Mouse (Mus musculus) layer of hippocampus, adult 8-10 months (tissue): Measurements from ENCODE around the gene Pdk3. TPM values are rescaled to one million over a fixed set of nuclear protein-coding genes. Genes with fewer than 3 reads are reported as not detected.
A peak's percentile ranks its signal among the peaks of the same experiment; 100 is the strongest.

Source experiments
- DNase-seq, 2 experiments: peaks; one replicate each; pipeline ENCODE4 v3.0.0; 2022; ENCODE audit warnings: low spot score in 2 of 2
- total RNA-seq, 4 experiments: library from RNA; stranded (reverse); gene quantifications; 2 replicates each; pipeline ENCODE4 v1.2.4; 2022

Pdk3 gene
- 10 to 100 TPM; 39.2 to 48.3 (median 42.8) TPM for total RNA-seq

DNA sequence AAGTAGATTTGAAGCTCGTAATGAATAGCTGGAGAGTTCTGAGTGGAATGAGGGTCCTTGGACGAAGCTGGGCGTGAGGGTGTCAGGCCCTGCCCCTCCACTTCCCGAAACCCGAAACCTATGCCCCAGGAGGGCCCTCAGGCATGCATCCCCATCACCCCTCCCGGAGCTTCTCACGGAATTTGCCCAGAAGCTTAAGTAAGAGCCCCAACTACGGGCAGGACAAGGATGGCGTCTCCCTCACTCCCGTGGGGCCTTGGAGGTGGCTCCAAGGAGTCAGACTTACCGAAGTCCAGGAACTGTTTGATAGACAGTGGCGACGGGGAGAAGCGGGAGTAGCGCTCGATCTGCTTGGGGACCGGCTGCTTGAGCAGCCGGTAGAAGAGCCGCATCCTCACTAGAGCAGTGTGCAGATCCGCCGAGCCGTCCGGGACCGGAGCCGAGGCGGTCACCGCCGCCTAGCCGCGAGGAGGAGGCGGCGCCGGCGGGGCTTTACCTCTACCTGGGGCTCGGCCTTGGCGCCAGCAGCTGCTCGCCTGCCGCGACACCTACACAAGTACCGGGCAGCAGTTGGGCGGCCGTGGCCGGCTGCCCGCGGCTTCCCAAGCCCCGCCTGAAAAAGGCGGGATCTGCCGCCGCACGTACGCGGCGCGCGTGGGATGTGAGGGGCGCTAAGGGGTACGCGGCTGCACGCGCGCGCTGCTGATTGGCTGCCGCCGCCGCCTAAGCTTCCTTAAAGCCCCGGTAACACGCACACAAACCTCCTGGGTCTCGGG lies at the start of gene Pdk3:
Gene Pdk3, minus strand, starts transcription at position 641 of the 776 bp plus-strand sequence.
- peak; percentile 70 to 74 for DNase-seq

DNA sequence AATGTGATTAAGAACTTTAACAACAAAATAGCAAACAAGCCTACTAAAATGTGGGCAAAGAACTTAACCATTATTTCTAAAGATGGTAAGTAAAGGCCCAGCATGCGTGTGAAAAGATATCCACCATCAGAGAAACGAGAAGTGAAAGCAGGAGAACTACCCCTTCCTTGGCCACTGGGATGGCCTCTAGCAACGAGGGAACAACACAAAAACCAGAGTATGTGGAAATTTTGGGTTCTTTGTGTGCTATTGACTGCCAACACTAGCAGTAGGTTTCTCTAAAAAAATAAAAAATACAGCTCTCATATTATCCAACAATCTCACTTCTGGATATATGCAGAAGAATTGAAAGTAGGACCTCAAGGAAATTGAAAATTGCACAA lies 45.6 kb upstream of the Pdk3 start:
- DNase-seq, result no peak

DNA sequence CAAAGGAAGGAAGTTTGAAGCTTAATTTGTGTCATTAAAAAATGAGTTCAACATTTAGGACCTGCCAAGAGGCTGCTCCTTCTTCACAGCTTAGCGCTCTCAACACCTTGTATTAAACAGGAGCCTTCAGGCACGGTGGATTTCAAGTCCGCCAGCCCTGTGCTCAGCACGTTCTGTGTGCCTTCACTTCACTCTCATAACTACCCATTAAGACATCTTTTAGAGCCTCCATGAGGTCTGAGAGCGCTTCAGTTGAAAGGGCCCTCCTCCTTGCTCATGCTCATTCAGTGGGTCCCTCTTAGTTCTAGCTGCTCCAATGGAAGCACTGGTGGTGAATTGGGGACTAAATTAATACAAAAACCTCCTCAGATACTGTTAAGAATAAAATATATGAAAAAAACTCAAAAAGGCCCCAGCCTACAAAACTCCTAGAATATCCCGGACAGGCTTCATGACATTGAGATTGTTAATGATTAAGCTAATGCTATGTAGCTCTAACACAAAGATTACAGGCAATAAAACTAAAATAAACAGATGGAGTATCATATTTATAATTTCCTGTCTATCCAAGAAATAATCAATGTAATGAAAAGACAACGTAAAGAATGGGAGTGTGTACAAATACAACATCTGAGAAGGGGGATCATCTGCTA lies 45.1 kb upstream of the Pdk3 start:
- no peak for DNase-seq

DNA sequence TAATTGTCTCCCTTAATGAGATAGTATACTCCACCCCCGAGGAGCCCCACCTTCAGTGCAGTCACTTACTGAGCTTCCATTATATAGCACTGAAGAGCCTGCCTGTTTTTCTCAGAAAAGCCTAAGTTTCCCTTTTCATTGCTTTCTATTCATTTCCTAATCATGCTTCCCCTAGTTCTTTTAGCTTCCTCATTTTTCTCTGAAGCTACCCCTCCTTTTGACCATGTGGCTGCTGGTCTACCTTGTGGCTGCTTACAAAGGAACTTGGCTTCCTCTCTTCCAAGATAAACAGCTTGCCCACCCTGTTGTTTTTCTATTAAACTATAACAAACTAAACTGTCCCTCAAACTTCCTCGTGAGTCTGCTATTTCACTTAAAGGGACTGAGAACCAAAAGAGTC lies 31.4 kb upstream of the Pdk3 start:
- no peak for DNase-seq

DNA sequence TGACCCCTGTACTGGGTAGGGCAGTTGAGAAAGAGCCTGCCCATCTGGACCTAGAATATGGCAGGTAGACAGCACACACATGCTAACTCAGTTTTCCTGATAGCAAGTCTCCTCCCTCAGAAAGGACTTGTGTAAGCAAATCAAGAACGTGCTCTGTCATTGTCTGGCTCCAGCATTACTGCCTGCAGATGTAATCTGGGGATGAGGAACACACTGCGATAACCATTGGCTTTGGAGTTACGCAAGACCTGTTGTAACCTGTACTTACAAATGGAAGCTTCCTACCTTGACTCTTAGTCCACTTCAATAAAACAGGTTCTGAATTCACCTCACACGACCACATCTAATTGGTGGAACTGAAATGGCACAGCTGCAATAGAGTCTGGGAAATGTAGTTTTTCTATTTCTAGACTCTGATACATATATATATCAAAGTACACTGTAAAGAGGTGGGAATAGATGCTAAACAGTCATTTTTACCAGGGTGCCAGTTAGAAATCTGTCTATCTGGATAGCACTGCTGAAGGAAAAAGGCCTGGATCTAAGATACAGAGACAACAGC lies 30.6 kb upstream of the Pdk3 start:
- no peak for DNase-seq

DNA sequence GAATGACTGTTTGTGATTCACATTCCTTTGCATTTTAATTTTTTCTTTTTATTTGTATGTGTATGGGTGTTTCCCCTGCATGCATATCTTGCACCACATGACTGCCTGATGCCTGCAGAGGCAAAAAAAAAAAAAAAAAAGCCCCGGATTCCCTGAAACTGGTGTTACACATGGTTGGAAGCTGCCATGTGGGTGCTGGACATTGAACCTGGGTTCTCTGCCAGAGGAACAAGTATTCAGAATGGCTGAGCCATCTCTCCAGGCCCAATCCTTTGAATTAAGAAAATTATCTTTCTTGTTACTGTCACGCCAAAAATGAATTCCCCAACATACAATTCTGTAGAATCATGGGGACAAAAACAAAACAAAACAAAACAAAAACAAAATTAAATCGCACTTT lies 25.8 kb upstream of the Pdk3 start:
- no peak for DNase-seq

DNA sequence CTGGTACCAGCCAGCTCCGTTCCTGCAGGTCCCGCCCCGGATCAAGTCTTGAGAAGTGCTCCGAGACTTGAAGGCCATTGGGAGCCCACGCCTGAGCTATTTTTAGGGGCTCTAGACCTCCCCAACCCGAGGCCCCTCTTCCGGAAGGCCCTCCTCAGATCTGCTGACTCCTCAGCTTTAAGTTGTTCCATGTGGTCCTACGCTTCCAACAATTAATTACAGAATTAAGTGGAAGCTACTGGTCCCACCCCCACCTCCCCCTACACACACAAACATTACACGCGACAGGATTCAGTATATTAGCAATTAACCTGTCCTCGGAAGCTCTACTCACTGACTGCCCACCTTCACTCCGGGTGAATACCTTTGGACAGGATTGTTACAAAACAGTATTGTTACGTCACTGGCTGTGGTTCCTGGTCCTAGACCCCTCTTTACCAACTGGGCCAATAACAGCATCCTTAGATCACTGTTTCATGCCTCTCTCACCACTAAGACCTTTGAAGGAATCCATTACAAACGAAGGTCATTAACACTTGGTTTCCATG lies 410 bp upstream of the Pdk3 start:
- DNase-seq, result no peak

DNA sequence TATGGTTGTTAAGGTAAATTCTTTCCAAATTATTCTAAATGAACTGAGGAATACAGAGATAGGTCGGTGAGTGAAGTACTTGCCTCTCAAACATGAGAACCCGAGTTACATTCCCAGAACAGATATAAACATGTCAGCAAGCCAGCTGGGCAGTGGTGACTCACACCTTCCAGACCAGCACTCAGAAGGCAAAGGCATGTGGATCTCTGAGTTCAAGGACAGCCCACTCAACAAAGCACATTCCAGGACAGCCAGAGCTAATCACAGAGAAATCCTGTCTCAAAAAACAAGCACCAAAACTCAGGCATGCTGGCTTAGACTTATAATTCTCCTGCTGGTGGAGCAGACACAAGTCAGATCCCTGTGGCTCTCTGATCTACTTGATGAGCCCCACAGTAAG lies 6.2 kb downstream of the Pdk3 start:
- no peak for DNase-seq

DNA sequence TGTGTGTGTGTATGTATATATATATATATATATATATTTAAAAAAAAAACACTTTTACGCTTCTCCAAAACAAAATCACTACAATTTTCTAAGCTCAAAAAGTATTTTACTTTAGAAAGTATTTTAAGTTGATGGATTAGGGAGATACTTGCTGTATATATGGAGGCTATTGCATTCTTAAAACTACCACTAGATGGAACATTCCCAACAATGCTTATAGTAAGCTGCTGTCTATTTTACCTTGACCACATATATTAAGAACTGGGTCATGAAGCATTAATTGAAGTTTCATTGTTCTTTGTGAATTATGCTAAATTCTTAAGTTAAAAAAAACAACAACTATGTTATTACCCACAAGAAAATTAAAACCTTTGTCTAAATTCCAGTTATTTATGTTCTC lies 24.0 kb downstream of the Pdk3 start:
- no peak for DNase-seq

DNA sequence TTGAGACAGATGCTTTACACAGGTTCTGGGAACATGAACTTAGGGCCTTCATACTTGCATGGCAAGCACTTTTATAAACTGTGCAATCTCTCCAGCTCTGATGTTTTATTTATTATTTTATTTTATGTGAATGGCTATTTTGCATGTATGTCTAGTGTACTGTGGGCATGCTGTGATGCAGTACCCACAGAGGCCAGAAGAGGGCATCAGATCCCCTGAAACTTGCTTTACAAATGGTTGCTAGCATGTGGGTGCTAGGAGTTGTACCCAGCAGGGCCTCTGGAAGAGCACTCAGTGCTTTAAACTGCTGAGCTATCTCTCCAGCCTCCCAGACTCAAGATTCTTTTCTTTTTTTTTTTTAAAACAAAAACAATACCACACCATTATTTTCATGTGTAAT lies 38.8 kb downstream of the Pdk3 start:
- DNase-seq, result peak in 1 of 2 experiments; percentile 16

DNA sequence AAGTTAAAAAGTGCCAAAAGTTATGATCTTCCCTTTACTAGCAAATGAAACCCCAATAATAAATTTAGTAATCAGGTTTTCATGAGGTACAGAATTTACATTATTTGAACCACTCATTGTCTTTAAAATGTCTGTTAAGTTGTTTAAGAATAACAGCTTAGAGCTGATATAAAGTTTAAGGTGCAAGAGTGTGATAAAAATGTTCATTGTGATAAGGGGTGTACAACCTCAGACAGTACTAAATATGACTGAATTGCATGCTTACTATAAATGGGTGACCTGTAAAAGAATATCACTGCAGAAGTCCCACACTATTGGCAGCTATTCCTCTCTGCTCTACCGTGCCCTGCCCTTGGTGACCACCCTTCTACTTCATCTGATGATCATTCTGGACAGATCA lies 42.4 kb downstream of the Pdk3 start:
- DNase-seq, result no peak

DNA sequence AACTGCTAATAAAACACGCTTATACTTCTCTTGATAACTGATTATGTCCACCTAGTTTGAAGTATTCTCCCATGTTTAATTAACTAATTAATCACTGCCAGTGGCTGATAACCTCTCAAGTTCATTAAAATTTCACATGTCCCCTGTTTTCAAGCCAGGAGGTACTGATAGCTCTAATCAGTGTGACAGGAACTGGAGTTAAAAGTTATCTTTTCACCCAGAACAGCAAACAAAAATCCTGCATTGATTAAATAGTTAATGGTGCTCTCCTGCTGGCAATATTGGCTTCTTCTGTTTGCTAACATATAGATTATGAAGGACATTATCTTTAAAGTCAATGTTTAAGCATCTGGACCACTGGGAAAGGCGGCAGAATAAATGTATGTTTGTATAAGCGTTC lies 71.2 kb downstream of the Pdk3 start:
- no peak for DNase-seq

DNA sequence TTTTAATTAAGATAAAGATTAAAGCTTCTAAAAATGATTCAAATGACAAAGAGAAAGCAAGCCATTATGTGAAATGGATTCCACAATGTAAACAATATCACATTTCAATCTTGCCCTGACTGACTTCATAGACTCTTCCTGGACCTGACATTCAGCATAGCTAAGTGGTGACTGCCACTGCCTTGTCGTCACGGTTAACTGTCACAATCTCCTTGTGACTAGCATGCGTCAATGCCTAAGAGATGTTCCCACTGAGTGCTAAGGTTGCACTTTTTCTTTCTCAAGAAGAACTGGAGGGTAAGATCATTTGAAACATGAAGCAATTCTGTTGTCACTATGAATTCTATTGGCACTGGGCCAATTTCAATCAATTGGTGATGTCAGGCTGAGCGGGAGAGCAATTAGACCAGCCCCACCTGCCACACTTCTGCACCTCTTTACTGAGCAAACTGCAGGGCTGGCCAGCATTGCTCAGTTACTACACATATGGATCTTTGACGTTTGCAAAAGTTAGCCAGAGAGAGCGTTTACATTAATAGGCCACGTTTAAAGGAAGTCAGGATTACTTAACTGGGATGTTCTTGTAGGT lies 75.0 kb downstream of the Pdk3 start:
- no peak for DNase-seq

DNA sequence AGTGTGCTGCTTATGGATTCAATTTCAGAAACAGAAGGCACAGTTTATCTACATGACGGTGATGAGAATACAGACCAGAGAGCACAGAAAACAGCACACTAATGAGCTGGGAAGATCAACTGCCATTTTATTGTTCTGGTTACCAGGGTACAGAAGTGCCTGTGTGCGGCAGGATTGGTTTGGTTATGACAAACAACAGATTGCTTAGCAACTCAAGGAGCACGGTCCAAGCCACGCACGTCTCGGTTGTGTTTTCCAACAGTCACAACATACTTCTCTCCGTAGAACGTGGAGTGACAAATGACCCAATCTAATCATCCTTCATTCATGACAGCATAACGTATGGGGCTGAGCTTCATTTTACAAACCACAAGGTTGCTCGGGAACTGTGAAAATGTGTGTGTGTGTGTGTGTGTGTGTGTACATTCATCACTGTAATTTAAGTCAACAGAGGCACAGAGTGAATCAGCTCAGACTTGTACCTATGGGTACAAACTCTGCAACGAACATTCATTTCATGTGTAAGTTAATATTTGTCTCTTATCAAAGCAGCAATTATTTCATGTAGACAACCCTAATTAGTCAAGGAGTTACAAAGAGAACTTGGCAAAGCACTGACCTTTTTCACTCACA lies 76.7 kb downstream of the Pdk3 start:
- DNase-seq, result no peak

DNA sequence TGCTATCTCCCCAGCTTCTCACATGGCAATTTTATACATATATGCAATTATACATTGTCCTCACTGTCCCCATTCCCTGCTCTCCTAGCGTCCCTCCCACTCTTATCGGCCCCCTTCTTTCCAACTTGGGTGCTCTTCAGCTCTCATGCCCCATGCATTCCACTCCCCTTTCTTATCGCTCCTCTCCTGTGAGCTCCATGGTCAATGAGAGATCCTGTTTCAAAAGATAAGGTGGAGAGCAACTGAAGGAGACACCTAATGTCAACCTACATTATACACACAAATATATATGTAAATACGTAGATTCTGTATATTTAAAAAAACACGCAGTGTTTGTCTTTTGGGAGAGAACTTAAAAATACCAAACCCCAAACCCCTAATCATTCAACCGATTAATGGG lies 81.4 kb downstream of the Pdk3 start:
- DNase-seq, result no peak

DNA sequence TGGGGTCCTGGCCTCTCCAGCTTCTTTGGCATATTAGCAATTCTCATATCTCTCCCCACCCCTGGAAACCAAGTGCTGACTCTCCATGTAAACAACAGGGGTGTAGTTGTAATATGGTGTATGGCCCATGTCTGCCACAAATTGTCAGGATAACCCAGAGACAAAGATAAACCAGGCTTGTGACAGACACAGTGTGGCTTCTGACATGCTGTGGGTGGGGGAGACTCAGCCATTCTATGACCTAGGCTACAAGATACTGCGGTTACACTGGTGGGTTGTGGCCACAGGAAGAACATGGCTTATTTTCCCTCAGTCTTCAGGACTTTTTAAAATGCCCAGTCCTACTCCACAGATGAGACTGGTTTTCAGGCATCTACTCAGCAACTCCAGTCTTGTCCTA lies 82.8 kb downstream of the Pdk3 start:
- DNase-seq, result no peak

DNA sequence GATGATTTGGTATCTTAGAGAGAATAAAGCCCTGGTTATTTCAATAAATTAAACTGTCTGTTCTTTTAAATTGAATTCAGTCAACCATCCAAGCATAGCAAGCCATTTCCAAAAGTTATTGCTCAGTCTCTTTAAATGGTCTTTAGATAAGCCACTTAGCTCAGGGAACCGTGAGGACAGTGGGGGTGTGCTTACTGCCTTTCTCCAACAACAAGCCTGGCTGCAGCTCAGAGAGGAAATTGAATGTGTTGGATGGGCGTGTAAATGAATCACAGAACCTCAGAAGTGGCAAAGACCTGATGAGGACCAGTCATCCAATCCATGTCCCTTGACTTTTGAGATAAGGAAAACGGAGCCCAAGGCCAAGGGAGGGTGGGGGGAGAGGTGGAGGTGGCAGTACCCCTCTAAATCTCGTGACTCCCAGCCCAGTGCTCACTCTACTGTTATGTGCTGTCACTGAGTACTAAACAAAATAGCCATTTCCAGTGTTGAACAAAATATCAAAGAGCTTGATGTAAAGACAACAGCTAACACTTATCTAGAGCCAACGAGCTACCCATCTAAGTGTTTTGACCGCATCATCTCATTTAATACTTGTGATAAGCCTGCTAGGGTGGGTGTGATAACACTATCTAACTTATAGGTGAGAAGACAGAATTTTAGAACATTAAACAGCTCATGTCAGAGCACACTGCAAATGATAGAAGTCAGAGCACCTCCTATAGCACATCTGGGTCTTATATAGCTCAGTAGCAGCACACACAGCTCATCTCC lies 98.8 kb downstream of the Pdk3 start:
- no peak for DNase-seq

DNA sequence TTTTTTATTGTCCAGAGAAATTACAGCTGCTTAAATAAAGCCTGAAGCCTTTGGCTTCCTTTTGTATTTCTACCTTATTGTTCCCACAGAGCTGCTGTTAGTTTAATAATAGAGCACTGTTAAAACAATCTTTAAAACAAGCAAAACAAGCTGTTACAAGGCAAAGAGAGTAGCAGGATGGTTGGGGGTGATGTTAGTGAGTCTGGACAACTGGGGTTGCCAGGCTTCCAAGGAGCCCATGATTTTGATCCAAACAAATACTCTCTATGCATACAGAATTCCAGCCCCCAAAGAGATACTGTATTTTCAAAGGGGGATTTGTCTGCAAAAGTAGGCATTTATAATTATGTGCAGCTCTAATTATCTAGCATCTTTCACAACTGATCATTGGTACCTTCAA lies 99.6 kb downstream of the Pdk3 start:
- no peak for DNase-seq

DNA sequence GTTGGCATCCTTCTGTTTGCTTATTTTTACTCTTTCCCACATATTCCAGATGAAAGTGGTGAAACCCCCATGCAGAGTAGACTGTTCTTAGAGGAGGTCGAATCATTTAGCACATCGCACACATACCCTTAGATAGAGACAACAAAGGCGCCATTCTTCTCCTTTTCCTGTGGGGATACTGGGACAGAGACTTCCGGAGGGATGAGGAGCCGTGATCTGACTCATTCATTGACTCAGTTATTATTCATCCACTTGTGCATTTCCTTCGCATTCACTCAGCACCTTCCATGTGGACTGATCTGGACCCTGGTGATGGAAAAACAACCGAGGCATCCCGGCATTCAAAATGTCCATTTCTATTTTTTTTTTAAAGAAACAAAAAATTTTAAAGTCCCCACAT lies 101.1 kb downstream of the Pdk3 start:
- DNase-seq, result no peak

DNA sequence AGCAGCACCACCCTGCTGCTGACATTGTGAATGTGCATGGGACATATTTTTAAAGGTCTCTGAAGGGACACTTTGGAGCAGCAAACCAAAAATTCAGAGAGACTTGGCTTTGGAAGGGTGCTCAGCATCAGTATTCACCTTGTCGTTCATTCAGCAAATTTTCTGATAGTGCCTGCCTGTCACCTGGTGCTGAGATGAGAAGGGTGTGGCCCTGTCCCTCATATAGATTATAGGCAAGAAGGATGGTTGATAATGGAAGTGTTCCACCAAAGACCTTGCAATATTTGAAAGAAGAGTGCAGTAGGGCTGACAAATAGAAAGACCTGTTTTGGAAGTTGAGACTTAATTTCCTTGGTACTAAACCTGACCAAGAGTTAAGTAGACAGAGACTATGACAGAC lies 102.5 kb downstream of the Pdk3 start:
- no peak for DNase-seq
